Mouse (Mus musculus) layer of hippocampus, adult 11-12 months (tissue): ENCODE results near the gene Mecom.

ENCODE experiments used
- DNase-seq: peaks from one replicate; pipeline ENCODE4 v3.0.0; 2022; ENCODE audit warnings: low spot score

Gene Mecom

GRCm38 (mm10) chr3:30097713-30098112, 450.1 kb downstream of the Mecom start:
- DNase-seq: no peak

DNA sequence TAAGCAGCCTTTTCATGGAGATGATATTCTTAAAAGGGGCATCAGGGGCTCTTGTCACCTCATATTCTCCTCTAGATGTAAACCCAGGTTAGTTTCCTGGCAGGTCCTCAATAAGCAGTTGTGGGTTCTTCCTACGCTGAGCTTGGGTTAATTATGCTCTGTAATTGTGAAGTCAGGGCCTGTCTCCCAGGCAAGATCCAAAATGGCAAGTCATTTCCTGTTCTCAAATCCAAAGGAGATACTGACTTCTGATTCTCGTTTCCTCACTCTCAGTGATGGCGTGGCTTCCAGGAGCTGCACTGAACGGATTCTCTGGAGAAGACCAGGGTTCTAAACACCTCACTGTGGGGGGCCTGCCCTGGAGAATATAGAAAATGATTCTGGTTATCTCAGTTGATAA, 450.7 kb downstream of the Mecom start:
- no peak for DNase-seq

DNA sequence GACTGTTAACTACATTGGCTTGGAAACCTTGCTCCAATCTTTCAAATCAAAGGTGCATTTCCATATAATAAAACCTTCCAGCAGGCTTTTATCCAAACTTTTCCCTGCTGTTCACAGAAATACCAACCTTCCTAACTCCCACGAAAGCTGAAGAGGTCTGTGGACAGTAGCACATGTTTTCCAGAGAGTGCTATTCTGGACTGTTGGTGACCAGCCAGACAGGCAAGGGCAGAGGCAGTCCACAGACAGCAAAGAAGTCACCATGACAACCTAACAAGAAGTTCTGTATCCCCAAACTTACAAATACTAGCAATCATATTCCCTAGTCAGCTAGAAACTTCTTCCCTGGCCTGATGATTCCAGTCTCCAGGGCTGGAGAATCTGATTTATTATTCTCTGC, 454.8 kb downstream of the Mecom start:
- no peak for DNase-seq

GRCm38 (mm10) chr3:30092481-30092880, 455.3 kb downstream of the Mecom start:
- DNase-seq: no peak

- no peak for DNase-seq
These were observed 455.9 kb downstream of the Mecom start for GRCm38 (mm10) chr3:30091860-30092259.

DNA sequence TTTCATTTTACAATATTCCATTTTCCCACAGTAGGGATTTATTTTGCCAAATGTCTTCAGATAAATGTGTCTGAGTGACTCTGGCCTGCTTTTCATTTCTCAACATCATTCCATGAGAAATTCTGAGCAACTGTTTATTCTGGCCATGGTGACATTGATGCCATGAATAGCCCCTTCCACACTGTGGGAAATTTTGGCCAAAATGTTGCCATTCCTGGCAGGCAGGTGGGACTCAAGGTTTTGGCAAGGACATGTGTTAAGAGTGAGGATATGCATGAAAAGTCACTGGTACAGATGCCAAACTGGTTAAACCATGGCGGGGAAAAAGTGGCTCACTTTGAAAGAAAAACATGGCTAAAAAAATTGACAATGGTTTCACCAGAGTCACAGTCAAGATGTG, 456.4 kb downstream of the Mecom start:
- no peak for DNase-seq

DNA sequence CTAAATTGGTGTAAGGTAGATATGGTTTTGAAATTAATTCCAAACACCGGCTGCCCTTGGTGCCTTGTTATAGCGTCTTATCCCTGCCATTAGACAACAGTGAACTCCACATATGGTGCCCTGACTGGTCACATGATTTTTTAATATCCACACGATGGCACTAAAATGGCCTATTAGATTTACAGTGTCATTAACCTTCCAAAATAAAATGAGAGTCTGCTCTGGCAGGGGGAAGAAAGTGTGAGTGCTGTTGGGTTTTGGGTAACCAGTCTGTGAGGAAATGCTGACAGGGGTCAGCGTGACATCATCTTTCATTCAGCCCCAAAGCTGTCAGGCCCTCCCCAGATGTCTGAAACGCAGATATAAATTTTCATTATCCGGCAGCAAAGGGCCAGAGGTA, 461.7 kb downstream of the Mecom start:
- no peak for DNase-seq

GRCm38 (mm10) chr3:30083842-30084241, 464.0 kb downstream of the Mecom start:
- no peak for DNase-seq

DNA sequence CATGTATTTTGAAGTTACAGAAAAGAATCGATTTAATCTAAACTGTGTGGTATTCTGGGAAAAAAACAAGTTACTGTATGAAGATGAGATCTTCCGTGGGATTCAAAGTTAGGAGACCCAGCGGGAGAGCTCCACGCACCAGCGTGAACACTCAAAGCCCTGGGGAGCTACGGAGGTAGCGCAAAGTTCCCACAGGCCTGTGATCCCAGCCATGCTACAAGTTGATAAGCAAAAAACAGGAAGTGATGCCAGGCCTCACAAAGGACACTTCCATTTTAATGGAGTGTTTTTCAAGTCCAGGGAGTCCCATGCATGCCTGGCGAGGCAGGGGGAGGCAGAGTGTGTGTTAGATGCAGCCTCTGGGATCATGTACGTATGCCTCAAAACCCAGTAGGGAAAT, 464.5 kb downstream of the Mecom start:
- no peak for DNase-seq

DNA sequence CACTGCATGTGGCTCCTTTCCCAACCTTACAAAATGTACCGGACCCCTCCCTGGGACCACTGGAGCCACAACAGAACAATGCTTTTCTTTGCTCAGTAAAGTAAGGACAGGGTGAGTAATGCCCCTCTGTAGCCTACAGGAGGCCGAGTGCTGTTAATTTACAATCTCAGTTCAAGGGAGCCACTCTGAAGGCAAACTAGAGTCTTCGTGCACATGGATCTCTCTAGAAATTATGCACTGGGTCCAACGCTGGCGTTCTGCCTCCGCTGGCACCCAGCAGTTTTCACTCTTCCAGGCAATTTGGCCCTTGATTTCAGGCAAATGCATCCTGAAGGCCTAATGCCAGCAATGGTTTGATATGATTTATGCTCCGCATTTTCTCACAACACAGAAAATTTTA, 467.0 kb downstream of the Mecom start:
- no peak for DNase-seq

GRCm38 (mm10) chr3:30076522-30076921, 471.3 kb downstream of the Mecom start:
- no peak for DNase-seq

- DNase-seq: no peak
These were observed 476.5 kb downstream of the Mecom start for GRCm38 (mm10) chr3:30071271-30071670.

DNA sequence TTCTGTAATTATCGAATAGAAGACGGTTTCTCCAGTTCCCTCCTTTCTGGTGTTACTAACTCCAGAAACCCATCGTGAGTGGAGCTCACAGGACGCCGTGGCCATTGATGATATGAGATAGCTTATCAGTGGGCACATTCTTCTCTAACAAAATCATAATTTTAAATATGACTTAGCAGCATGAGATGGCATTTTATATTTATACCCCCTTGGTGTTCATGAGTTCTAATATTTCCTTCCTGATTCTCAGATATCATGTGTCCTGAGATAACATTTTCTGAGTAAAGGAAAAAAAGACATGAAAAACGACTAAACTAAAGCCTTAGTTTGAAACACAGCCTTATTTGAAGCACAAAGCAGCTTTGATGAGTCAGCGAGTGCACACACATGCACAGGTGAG, 481.3 kb downstream of the Mecom start:
- no peak for DNase-seq

GRCm38 (mm10) chr3:30060058-30060457, 487.8 kb downstream of the Mecom start:
- DNase-seq: no peak

- DNase-seq: no peak
These were observed 488.2 kb downstream of the Mecom start for GRCm38 (mm10) chr3:30059615-30060014.

- DNase-seq: no peak
These were observed 496.5 kb downstream of the Mecom start for GRCm38 (mm10) chr3:30051287-30051686.

DNA sequence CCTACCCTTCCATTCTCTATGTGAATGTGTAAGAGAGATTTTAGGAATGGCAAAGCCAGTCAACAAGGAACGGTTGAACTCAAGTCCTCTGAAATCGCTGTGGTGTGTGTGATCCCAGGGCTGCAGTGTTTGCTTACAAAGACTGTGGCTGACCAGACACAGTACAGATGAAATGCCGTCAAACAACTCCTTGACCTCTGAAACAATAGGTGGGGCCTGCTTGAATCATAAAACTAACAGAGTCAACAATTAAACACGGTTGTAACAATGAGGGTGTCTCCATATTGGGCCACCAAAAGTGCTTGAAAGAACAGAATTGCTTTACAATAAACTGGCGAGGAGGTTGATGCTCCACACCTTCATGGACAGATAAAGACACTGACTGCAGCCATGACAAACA, 497.0 kb downstream of the Mecom start:
- no peak for DNase-seq

DNA sequence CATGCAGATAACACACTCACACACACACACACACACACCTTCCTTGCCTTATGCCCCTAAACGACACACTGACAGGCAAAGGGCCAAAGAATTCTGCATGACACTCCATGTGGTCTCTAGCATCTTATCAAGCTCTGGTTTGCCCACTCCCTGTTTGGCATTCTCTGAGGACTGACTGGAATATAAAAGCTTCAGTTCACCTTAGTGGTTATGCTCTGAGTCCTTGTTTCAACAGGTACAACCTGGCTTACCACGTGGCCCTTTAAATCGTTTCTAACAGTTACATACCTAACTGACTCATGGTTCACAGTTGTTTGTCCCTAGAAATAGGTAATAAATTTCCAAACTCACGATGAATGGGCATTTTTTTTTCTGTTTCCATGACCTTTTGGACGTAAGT, 499.0 kb downstream of the Mecom start:
- no peak for DNase-seq

DNA sequence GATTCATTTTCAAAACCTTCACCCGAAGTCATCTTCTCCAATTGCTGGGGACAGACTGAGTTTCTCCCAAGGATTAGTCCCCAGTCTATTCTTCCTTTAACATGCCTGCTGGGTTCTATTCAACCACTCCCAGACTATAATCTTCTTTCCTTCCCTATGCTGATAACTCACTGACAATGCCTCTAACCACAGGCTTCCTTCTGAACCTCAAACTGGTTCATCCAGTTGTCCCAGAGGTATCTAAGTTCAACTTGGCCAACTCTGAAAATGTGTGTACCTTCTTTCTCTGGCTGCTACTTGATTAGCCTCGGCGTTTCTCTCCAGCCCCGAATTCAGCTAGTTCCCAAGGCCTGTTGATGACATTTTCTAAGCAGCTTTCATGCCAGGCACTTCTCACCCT, 499.7 kb downstream of the Mecom start:
- no peak for DNase-seq

DNA sequence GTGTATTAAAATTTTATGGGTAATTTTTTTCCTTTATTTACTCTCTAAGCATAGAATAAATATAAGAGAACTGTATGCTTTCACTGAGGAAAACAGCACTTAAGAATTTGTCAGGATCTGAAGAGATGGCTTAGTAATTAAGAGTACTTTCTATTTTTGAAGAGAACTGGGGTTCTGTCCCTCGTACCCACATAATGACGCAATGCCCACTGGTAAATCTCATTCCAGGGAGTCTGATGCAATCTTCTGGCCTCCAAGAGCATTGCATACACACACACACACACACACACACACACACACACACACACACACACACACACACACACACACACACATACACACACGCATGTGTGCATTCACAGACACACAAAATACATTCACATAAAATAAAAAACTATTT, 504.3 kb downstream of the Mecom start:
- DNase-seq: no peak

DNA sequence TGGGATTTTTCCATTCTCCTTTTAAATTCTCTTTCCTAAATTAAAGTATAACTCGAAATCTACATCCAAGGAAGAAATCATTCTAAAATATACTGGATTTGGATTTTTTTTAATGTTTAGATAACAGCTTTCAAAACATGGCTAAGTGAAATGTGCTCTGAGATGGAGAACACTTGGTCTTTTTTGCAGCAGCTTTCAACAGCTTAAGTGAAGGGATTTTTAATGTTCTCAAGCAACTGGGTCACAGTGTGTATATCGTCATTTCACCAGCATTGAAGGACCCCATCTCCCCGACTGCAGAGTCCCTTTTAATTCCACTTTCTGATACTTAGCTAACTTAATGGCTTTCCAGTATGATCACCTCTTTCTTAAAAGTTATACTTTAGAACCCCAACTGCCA, 509.3 kb downstream of the Mecom start:
- DNase-seq: no peak

DNA sequence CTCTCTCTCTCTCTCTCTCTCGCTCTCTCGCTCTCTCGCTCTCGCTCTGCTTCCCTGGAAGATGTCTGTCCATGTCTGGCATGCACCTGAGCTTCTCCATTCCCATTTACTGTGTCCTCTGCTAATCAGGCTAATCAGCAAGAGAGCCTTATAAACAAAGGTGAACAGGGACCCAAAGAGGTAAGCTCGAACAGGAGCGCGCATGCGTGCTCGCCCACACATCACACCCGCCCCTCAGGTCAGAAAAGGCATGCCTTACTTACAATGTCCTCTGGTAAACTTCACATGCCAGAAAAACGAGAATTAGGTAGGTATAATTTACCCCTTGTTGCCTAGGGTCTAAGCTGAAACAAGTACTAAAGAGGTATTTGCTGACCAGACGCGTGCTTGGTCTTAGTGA, 527.8 kb downstream of the Mecom start:
- no peak for DNase-seq

DNA sequence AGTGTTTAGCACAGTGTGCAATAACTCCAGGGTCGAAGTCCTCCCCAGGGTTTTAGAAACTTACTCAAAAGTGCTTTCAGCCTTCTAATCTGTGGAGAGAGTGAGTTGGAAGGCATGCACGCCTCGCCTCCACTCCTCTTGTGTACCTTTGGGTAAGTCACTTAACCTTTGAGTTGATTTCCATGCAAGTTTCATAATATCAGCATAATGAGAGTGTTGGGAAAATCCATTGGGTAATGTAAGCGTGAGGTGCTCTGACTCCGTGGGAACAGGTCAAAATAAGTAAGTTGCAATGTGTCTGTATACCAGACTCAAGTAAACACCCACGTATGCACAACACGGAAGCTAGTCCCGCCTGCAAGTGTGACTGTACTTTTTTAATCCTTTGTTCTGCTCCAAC, 528.4 kb downstream of the Mecom start:
- no peak for DNase-seq

GRCm38 (mm10) chr3:30018202-30018601, 529.6 kb downstream of the Mecom start:
- DNase-seq: no peak

DNA sequence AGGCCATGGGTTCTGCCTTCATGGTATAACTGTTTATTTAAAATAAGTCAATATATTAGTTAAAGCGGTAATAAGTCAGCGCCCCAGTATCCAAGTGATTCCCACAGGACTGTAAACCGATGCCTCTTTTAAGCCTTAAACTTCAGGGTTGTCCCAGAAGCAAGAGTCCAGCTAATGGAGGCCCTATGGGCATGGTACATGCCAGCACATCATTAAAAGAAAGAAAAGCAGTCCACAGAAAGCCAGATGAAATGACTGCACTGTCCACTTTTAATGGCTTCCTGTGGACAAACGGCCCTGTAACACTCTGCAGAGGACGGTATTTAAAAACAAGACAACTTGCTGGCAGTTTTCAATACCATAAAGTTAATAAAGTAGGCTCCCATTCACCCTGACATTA, 531.0 kb downstream of the Mecom start:
- no peak for DNase-seq
